Mouse (Mus musculus) adrenal gland, adult 18-20 months (tissue): Measurements from ENCODE around the gene Dgki. TPM values are rescaled to one million over a fixed set of nuclear protein-coding genes. Genes with fewer than 3 reads are reported as not detected.
A peak's percentile ranks its signal among the peaks of the same experiment; 100 is the strongest.

Source experiments
- DNase-seq, 2 experiments: peaks; one replicate each; pipeline ENCODE4 v3.0.0; 2021 to 2022; ENCODE audit warnings: low spot score in 2 of 2
- long read RNA-seq, 2 experiments: library from polyadenylated mRNA; stranded (forward); transcript quantifications; one replicate each; pipeline ENCODE4 v2.0.0; 2021
- total RNA-seq, 2 experiments: library from RNA; stranded (reverse); gene quantifications; 1 replicate in 1 of 2; 2 replicates in 1 of 2; pipeline ENCODE4 v1.2.3; 2021

Gene Dgki
- total RNA-seq, result 1 to 10 TPM; 1.8 to 3.4 TPM
- long read RNA-seq, experiment 1, result 0 reads
- long read RNA-seq, experiment 2, partial matches to known transcripts, result 0 of 1 reads
- long read RNA-seq, experiment 2, other reads (novel, unspliced or antisense), result 1 of 1 reads

GRCm38 (mm10) chr6:37299562-37300390 is at the start of gene Dgki:
TSS of gene Dgki (minus strand) at chr6:37300184.
- peak; percentile 29 to 36 for DNase-seq

GRCm38 (mm10) chr6:37347606-37348005 is 47.6 kb upstream of the Dgki start:
- DNase-seq, result peak in 1 of 2 experiments; percentile 14

GRCm38 (mm10) chr6:37338055-37338454 is 38.1 kb upstream of the Dgki start:
- DNase-seq, result no peak

- DNase-seq, result no peak
Measured at GRCm38 (mm10) chr6:37336831-37337260, 36.9 kb upstream of the Dgki start.

- no peak for DNase-seq
Measured at GRCm38 (mm10) chr6:37336381-37336780, 36.4 kb upstream of the Dgki start.

- DNase-seq, result no peak
Measured at GRCm38 (mm10) chr6:37332846-37333245, 32.9 kb upstream of the Dgki start.

- no peak for DNase-seq
Measured at GRCm38 (mm10) chr6:37329901-37330864, 30.2 kb upstream of the Dgki start.

GRCm38 (mm10) chr6:37329376-37329775 is 29.4 kb upstream of the Dgki start:
- DNase-seq, result no peak

- DNase-seq, result no peak
Measured at GRCm38 (mm10) chr6:37328671-37329070, 28.7 kb upstream of the Dgki start.

GRCm38 (mm10) chr6:37327519-37327918 is 27.5 kb upstream of the Dgki start:
- no peak for DNase-seq

- no peak for DNase-seq
Measured at GRCm38 (mm10) chr6:37326603-37326955, 26.6 kb upstream of the Dgki start.

- DNase-seq, result no peak
Measured at GRCm38 (mm10) chr6:37325906-37326602, 26.1 kb upstream of the Dgki start.

- DNase-seq, result no peak
Measured at GRCm38 (mm10) chr6:37325076-37325475, 25.1 kb upstream of the Dgki start.

GRCm38 (mm10) chr6:37322641-37323040 is 22.7 kb upstream of the Dgki start:
- no peak for DNase-seq

GRCm38 (mm10) chr6:37322088-37322487 is 22.1 kb upstream of the Dgki start:
- no peak for DNase-seq

GRCm38 (mm10) chr6:37317904-37318303 is 17.9 kb upstream of the Dgki start:
- DNase-seq, result no peak

GRCm38 (mm10) chr6:37315440-37315839 is 15.5 kb upstream of the Dgki start:
- DNase-seq, result no peak

- no peak for DNase-seq
Measured at GRCm38 (mm10) chr6:37310601-37311000, 10.6 kb upstream of the Dgki start.

GRCm38 (mm10) chr6:37306616-37307015 is 6.6 kb upstream of the Dgki start:
- no peak for DNase-seq

- DNase-seq, result no peak
Measured at GRCm38 (mm10) chr6:37300492-37300891, 508 bp upstream of the Dgki start.

GRCm38 (mm10) chr6:37298982-37299381 is 1.0 kb downstream of the Dgki start:
- no peak for DNase-seq
